Mouse (Mus musculus): Measurements from ENCODE around the gene Afap1l2.

- no peak for TF ChIP-seq CTCF (IDR thresholded peaks at IDR 0.05; ENCODE audit: low read depth)
- TF ChIP-seq EP300 (IDR thresholded peaks at IDR 0.05; ENCODE audit: low read depth), result no peak
Measured at GRCm38 (mm10) chr19:56950818-56951217, 57.2 kb downstream of the Afap1l2 start.

Data from heart, postnatal 0 days (tissue).